Mouse (Mus musculus) C2C12 (cell line): ENCODE results near the gene Zfp217.

Experiments
- CEBPB ChIP-seq: IDR thresholded peaks from one replicate; pipeline ENCODE4 v1.6.1; 2011; ENCODE audit warnings: low read depth, mild to moderate bottlenecking, control low read depth, moderate library complexity
- CTCF ChIP-seq: IDR thresholded peaks from one replicate; pipeline ENCODE4 v1.5.1; 2011; ENCODE audit not compliant: control insufficient read depth, insufficient read depth, insufficient read length
- MYOD1 ChIP-seq: IDR thresholded peaks from one replicate; pipeline ENCODE4 v1.6.1; 2011; ENCODE audit warnings: low read depth; ENCODE audit not compliant: control insufficient read depth, insufficient read length
- MYOG ChIP-seq: IDR thresholded peaks from one replicate; pipeline ENCODE4 v1.6.1; 2011; ENCODE audit not compliant: control insufficient read depth, insufficient read length; ENCODE audit errors: extremely low read depth

DNA sequence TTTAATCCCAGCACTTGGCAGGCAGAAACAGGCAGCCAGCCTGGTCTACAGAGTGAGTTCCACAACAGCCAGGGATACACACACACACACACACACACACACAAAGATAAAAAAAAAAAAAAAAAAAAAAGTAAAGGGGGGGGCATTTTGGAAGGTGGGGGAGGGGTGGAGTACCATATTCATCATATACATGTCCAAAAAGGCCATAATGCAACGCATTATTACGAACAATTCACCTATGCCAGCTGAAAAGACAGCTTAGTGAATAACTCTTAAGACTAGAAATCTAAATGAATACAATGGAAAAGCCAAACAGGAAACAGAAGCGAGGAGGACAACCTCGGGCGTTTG lies 6.8 kb upstream of the Zfp217 start:
- TF ChIP-seq CTCF (no peak), CEBPB (no peak), MYOD1 (no peak), MYOG (no peak)
